Mouse (Mus musculus) lung, postnatal 25 days (tissue): Measurements from ENCODE around the gene Hoxa7.
A peak's percentile ranks its signal among the peaks of the same experiment; 100 is the strongest.

Experiments
- DNase-seq: peaks from one replicate; pipeline ENCODE4 v3.0.0; 2022; ENCODE audit warnings: low spot score

The Hoxa7 gene

DNA sequence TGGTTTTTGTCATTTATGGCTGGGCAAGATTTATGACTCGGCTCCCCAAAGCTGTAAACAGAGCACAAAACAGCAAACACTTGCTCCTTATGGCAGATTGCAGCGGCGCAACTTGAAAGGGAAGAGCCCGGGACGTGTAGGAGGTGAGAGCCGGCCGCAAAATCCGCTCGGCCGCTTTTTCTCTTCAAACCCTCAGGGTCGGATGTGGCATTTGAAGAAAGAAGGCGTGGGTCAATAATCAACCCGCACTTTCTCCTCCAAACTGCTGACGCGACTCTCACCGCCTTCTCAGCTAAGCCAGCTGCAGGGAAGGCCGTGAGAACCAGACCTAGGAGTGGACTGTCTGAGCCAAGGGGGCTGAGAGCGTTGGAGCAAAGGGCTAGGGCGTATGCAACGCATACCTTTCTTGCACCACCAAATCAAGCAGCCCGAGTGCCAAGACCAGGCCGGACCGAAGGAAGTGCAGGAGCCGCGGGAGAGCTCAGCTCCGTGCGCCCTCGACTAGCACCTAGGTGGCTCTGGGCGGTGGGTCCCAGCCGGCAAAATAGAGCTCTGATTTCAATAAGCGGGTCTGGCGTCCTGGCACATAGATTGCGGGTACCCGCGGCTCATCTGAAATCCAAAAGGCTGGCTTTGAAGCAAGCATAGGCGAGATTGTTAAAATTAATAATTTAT is 44.5 kb downstream of the Hoxa7 start, which contains the start of gene 5730596B20Rik:
Gene 5730596B20Rik, plus strand, starts transcription at position 438 of the 675 bp plus-strand sequence.
- no peak for DNase-seq

DNA sequence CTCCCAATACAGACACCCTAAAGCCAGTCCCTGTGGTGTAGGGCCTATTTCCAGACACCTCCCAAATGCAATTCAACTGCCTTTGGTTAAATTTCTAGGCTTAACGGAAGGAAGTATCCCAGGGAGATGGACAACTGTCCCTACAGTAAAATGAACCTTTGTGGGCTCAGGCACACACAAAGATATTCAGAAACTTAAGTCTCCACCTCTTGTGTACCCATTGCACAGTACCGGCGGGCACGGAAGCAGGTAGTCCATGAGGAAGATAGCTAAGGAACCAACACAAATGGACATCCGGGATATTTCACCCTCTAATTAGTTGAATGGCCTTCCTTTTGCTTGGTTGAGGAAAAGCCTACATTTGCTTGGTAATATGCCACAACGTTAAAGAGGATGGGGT is 45.3 kb downstream of the Hoxa7 start:
- DNase-seq, result no peak

- DNase-seq, result no peak
Observed at GRCm38 (mm10) chr6:52175864-52176263, 45.8 kb downstream of the Hoxa7 start.

DNA sequence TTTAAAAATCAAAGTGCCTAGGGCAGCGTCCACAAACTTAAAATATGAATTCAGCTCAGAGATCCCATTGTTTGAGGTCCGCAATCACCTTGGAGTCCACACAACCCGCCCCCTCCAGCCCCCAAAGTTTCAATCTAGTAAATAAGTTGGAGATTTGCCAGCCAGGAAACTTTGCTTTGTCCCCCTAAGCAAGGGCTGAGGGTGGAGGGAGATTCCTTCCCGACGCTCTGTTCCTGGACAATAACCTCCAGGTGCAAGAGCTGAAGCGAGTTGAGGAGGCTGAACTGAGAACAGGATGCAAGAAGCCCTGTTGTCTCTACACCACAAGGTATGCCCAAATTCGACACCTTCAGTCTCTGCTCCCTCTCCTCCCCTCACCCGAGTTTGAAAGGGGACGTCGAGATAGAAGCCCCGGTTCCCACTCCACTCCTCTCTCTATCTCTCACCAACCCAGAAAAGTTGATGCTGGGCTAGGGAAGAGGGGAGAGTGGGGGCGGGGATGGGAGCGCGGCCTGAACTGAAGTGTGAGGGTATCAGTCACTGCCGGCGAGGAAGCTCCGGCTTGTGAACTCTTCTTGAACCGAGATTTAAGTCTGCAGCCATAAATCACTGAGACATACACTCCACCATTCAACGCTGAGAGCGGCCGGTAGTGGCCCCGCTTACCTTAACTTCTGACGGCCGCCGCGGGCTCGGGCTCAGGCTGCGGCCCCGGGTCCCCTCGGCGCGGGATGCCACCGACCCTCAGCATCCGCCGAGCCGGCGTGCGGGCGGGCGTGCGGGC is 46.5 kb downstream of the Hoxa7 start:
- no peak for DNase-seq

GRCm38 (mm10) chr6:52173648-52174047 is 48.0 kb downstream of the Hoxa7 start:
- DNase-seq, result no peak

DNA sequence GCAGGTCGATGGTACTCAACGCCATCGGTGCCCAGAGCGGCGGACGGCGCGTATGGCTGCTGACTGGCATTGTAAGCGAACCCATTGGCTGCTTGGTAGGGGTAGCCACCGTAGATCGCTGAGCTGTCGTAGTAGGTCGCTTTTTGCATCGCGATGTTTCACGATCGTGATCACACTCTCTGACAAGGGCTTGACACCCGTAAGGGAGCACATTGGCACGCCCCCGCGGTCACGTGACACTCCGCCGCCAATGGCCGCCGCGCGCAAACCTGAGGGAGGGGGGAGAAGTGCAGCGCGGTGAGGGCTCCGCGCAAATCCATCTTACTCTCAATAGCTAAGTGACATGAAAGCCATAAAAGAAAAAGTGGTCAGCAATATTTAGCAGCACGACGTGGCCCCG is 49.2 kb downstream of the Hoxa7 start:
- DNase-seq, result peak; percentile 92

DNA sequence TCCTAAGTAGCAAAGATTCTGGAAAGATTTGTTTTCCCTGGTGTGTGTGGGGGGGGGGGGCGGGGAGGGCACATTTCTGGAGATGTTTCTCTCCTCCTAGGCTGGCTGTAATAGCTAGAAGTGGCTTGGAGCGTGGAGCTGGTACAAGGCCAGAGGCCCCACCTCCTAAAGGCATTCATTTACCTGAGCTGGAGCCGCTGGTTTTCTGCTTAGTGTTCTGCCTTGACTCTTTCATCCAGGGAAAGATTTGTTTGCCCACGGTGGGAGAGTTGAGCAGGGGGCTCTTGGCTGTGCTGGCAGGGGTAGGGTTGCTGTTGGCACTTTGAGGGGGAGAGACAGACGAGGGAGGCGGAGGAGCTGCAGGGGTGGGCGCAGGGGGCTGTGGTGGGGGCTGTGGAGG is 49.7 kb downstream of the Hoxa7 start:
- no peak for DNase-seq

GRCm38 (mm10) chr6:52171331-52171730 is 50.3 kb downstream of the Hoxa7 start:
- DNase-seq, result no peak

GRCm38 (mm10) chr6:52170898-52171223 is 50.8 kb downstream of the Hoxa7 start:
- DNase-seq, result no peak

DNA sequence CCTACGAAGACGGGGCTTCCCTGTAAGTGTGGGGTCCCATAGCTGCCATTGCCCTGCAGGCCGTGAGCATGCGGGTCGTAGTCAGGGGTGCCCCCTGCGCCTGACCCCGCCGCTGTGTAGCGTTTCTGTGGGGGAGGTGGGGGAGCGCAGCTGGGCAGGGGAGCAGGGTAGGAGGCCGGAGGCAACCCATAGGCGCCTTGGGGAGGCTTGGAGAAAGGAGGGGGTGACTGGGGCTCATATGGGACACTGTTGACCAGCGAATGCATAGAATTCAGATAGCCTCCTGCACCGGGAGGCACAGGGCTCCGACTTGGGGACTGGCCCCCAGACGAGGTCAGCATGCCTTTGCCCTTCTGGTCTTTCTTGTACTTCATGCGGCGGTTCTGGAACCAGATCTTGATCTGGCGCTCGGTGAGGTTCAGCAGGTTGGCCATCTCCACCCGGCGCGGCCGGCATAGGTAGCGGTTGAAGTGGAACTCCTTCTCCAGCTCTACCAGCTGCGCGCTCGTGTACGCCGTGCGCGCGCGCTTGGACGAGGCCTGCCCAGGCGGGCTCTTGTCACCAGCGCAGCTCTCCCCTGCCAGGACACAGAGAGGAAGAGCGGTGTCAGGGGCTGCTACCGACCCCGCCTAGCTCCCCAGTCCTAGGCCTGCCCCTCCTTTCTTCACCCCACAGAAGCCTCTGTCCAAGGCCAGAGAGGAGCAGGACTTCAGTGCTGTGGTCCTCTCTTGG is 51.3 kb downstream of the Hoxa7 start:
- DNase-seq, result no peak

GRCm38 (mm10) chr6:52169499-52170165 is 52.0 kb downstream of the Hoxa7 start:
- no peak for DNase-seq

DNA sequence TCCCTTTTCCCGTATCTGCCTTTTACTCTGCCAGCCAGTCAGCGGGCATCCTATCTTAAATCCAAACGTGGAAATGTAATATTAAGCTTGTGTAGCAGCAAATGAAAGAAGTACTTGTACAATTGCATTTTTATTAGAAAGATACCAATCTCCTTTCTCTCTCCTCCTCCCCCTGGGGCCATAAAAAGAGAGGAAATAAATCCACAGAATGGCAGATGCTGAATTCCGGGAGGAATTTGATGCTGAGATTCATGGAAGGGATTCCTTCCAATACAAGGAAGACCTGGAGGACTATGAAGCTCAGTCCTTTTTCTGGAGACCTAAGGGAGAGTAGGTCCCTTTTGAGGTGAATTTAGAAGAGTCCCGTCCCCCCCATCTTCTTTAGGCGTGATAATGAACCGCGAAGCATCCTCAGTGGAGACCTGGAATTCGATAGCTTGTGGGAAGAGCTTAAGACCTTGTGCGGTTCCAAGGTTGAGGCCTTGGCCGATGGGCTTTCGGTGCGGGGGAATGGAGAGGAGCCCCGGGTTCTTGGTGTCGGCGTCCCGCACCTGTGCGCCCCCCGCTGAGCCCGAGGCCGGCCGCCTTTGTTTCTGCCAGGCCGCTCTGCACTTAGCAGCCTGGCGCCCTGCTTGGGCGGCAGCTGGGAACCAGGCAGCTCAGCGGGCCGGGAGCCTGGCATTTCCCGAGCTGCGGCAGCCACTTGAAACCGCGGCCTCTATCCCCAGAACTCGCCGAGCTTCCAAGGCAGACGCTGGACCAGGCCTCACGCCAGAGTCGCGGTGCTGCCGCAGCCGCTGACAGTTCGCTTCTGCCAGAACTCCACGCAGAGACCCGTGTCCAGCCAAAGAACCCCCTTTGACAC is 53.2 kb downstream of the Hoxa7 start:
- no peak for DNase-seq

- no peak for DNase-seq
Observed at GRCm38 (mm10) chr6:52167736-52168161, 53.9 kb downstream of the Hoxa7 start.

GRCm38 (mm10) chr6:52167176-52167575 is 54.5 kb downstream of the Hoxa7 start:
- DNase-seq, result no peak

GRCm38 (mm10) chr6:52166431-52167077 is 55.1 kb downstream of the Hoxa7 start:
- no peak for DNase-seq

- DNase-seq, result no peak
Observed at GRCm38 (mm10) chr6:52165441-52166370, 55.9 kb downstream of the Hoxa7 start.

- no peak for DNase-seq
Observed at GRCm38 (mm10) chr6:52164626-52165440, 56.8 kb downstream of the Hoxa7 start, which contains the start of gene Hoxa2. Gene Hoxa2, minus strand, starts transcription at chr6:52164831.
